Mouse (Mus musculus) midbrain, embryonic 10.5 days (tissue): ENCODE data around the gene Inpp5a. TPM values are rescaled to one million over a fixed set of nuclear protein-coding genes. Genes with fewer than 3 reads are reported as not detected.

Experiments
- DNase-seq: peaks from one replicate; pipeline ENCODE4 v3.0.0-alpha.2; 2017; ENCODE audit warnings: low spot score
- H3K27ac ChIP-seq: fragments of 300-500 bp; sonication (generic); replicated peaks from 2 replicates; pipeline ENCODE4 v1.5.1; 2016; ENCODE audit warnings: mild to moderate bottlenecking
- H3K27me3 ChIP-seq: fragments of 300-500 bp; sonication (generic); 2 replicates; pipeline ENCODE4 v1.6.1; 2016; ENCODE audit warnings: low read depth, mild to moderate bottlenecking; ENCODE audit not compliant: poor library complexity, severe bottlenecking
- H3K36me3 ChIP-seq: fragments of 300-500 bp; sonication (generic); 2 replicates; pipeline ENCODE4 v1.6.1; 2016; ENCODE audit warnings: mild to moderate bottlenecking, moderate library complexity
- H3K4me1 ChIP-seq: fragments of 300-500 bp; sonication (generic); 2 replicates; pipeline ENCODE4 v1.6.1; 2016
- H3K4me3 ChIP-seq: fragments of 300-500 bp; sonication (generic); 2 replicates; pipeline ENCODE4 v1.5.1; 2016; ENCODE audit warnings: mild to moderate bottlenecking, moderate library complexity
- H3K9me3 ChIP-seq: fragments of 300-500 bp; sonication (generic); replicated peaks from 2 replicates; pipeline ENCODE4 v1.6.1; 2016; ENCODE audit warnings: mild to moderate bottlenecking
- WGBS: fragments of 180-500 bp; shearing (Covaris S2); methylation state at CpG from one replicate; pipeline ENCODE4 v1.1.7; 2016; 5-methylcytosine and 5-hydroxymethylcytosine counted together
- polyA plus RNA-seq: library from polyadenylated mRNA; unstranded; fragments of >200 nt; fragmentation: Nextera tagmentation; extraction: Ambion mirVana; gene quantifications from 2 replicates; pipeline ENCODE4 v1.2.1, GENCODE M21; 2016

The Inpp5a gene
- polyA plus RNA-seq, 1 experiment from 2014 or later = 17.3 TPM

- Histone ChIP-seq H3K9me3 (no peaks in the 10 kb centered on the region), H3K27me3 (peaks cover 100% of the 10 kb centered on the region), H3K27ac (no peak overlapping the region; the same call in 1 of the 2 replicates), H3K4me1 (peaks cover 22% of the 10 kb centered on the region), H3K36me3 (0 out of 2 replicates have a peak, but pooled peaks cover 7% of the 10 kb centered on the region), H3K4me3 (no peak overlapping the region)
- no peak for DNase-seq
- WGBS = 86% methylated on average over 6 of the region's 6 CpGs
Observed at GRCm38 (mm10) chr7:139541422-139541821, 152.5 kb downstream of the Inpp5a start.

GRCm38 (mm10) chr7:139544706-139545625 is 156.1 kb downstream of the Inpp5a start:
- Histone ChIP-seq H3K36me3 (0 out of 2 replicates have a peak, but pooled peaks cover 3% of the 10 kb centered on the region), H3K9me3 (no peaks in the 10 kb centered on the region), H3K27me3 (peaks cover 100% of the 10 kb centered on the region), H3K4me3 (no peak overlapping the region), H3K27ac (peak overlapping the region; percentile 56), H3K4me1 (peaks cover 35% of the 10 kb centered on the region)
- DNase-seq = no peak
- 60% methylated on average over 12 of the region's 12 CpGs for WGBS

GRCm38 (mm10) chr7:139547325-139547724 is 158.4 kb downstream of the Inpp5a start:
- H3K36me3 ChIP-seq = 0 out of 2 replicates have a peak, but pooled peaks cover 3% of the 10 kb centered on the region
- DNase-seq = no peak
- WGBS = 84% methylated on average over 2 of the region's 2 CpGs
- H3K27me3 ChIP-seq = peaks cover 100% of the 10 kb centered on the region
- H3K4me1 ChIP-seq = peaks cover 58% of the 10 kb centered on the region
- H3K4me3 ChIP-seq = no peak overlapping the region
- no peaks in the 10 kb centered on the region for H3K9me3 ChIP-seq
- H3K27ac ChIP-seq = no peak overlapping the region

GRCm38 (mm10) chr7:139550086-139550783 is 161.3 kb downstream of the Inpp5a start:
- DNase-seq = peak; percentile 53
- Histone ChIP-seq H3K27me3 (peaks cover 98% of the 10 kb centered on the region), H3K36me3 (no peaks in the 10 kb centered on the region), H3K4me3 (no peak overlapping the region), H3K27ac (peak overlapping the region; percentile 69), H3K4me1 (peaks cover 53% of the 10 kb centered on the region), H3K9me3 (no peaks in the 10 kb centered on the region)
- 71% methylated on average over 3 of the region's 3 CpGs for WGBS

- Histone ChIP-seq H3K9me3 (no peaks in the 10 kb centered on the region), H3K27me3 (peaks cover 98% of the 10 kb centered on the region), H3K36me3 (no peaks in the 10 kb centered on the region), H3K27ac (peak overlapping the region; percentile 71), H3K4me3 (no peak overlapping the region), H3K4me1 (peaks cover 56% of the 10 kb centered on the region)
- 31% methylated on average over 2 of the region's 2 CpGs for WGBS
- DNase-seq = peak; percentile 67
Observed at GRCm38 (mm10) chr7:139551519-139551918, 162.6 kb downstream of the Inpp5a start.

- peaks cover 6% of the 10 kb centered on the region; the same call in 1 of the 2 replicates for H3K36me3 ChIP-seq
- 18% methylated on average over 5 of the region's 5 CpGs for WGBS
- DNase-seq = peak; percentile 36
- H3K9me3 ChIP-seq = no peaks in the 10 kb centered on the region
- H3K27me3 ChIP-seq = peaks cover 98% of the 10 kb centered on the region
- H3K4me1 ChIP-seq = peaks cover 59% of the 10 kb centered on the region
- H3K4me3 ChIP-seq = 0 out of 2 replicates have a peak overlapping the region, but pooled peaks have one; percentile 23
- H3K27ac ChIP-seq = peak overlapping the region; percentile 69; the same call in 1 of the 2 replicates
Observed at GRCm38 (mm10) chr7:139556331-139556730, 167.4 kb downstream of the Inpp5a start.

- peaks cover 6% of the 10 kb centered on the region; the same call in 1 of the 2 replicates for H3K36me3 ChIP-seq
- peaks cover 53% of the 10 kb centered on the region for H3K4me1 ChIP-seq
- 11% methylated on average over 10 of the region's 10 CpGs for WGBS
- H3K27me3 ChIP-seq = peaks cover 98% of the 10 kb centered on the region
- no peaks in the 10 kb centered on the region for H3K9me3 ChIP-seq
- peak overlapping the region; percentile 69 for H3K27ac ChIP-seq
- DNase-seq = peak; percentile 75
- peak overlapping the region; percentile 23; the same call in 1 of the 2 replicates for H3K4me3 ChIP-seq
Observed at GRCm38 (mm10) chr7:139556746-139557526, 168.0 kb downstream of the Inpp5a start.

GRCm38 (mm10) chr7:139559659-139560058 is 170.8 kb downstream of the Inpp5a start:
- H3K36me3 ChIP-seq = peaks cover 6% of the 10 kb centered on the region; the same call in 1 of the 2 replicates
- H3K4me1 ChIP-seq = peaks cover 65% of the 10 kb centered on the region
- no peaks in the 10 kb centered on the region for H3K9me3 ChIP-seq
- no peak overlapping the region for H3K4me3 ChIP-seq
- DNase-seq = no peak
- no peak overlapping the region for H3K27ac ChIP-seq
- 91% methylated on average over 10 of the region's 10 CpGs for WGBS
- H3K27me3 ChIP-seq = peaks cover 100% of the 10 kb centered on the region

GRCm38 (mm10) chr7:139563425-139563824 is 174.5 kb downstream of the Inpp5a start:
- Histone ChIP-seq H3K4me1 (peaks cover 34% of the 10 kb centered on the region), H3K27me3 (peaks cover 100% of the 10 kb centered on the region), H3K9me3 (no peaks in the 10 kb centered on the region), H3K36me3 (peaks cover 6% of the 10 kb centered on the region; the same call in 1 of the 2 replicates), H3K27ac (peak overlapping the region; percentile 50; the same call in 1 of the 2 replicates), H3K4me3 (no peak overlapping the region)
- no peak for DNase-seq
- WGBS = 72% methylated on average over 4 of the region's 4 CpGs

- WGBS = 94% methylated on average over 2 of the region's 2 CpGs
- H3K4me3 ChIP-seq = no peak overlapping the region
- H3K9me3 ChIP-seq = no peaks in the 10 kb centered on the region
- peaks cover 100% of the 10 kb centered on the region for H3K27me3 ChIP-seq
- H3K4me1 ChIP-seq = peaks cover 26% of the 10 kb centered on the region
- no peak for DNase-seq
- no peak overlapping the region for H3K27ac ChIP-seq
- peaks cover under 1% of the 10 kb centered on the region; the same call in 1 of the 2 replicates for H3K36me3 ChIP-seq
Observed at GRCm38 (mm10) chr7:139564161-139564560, 175.3 kb downstream of the Inpp5a start.

GRCm38 (mm10) chr7:139565998-139566397 is 177.1 kb downstream of the Inpp5a start:
- H3K9me3 ChIP-seq = no peaks in the 10 kb centered on the region

GRCm38 (mm10) chr7:139566533-139566932 is 177.6 kb downstream of the Inpp5a start:
- H3K27me3 ChIP-seq = peaks cover 97% of the 10 kb centered on the region
- H3K4me3 ChIP-seq = no peak overlapping the region
- 94% methylated on average over 8 of the region's 8 CpGs for WGBS

More at GRCm38 (mm10) chr7:139565998-139566397, 177.1 kb downstream of the Inpp5a start:
- H3K27me3 ChIP-seq = peaks cover 97% of the 10 kb centered on the region
- H3K27ac ChIP-seq = no peak overlapping the region
- H3K4me1 ChIP-seq = peaks cover 23% of the 10 kb centered on the region
- 81% methylated on average over 6 of the region's 6 CpGs for WGBS
- H3K4me3 ChIP-seq = no peak overlapping the region
- no peaks in the 10 kb centered on the region for H3K36me3 ChIP-seq
- no peak for DNase-seq

More at GRCm38 (mm10) chr7:139566533-139566932, 177.6 kb downstream of the Inpp5a start:
- Histone ChIP-seq H3K4me1 (peaks cover 23% of the 10 kb centered on the region), H3K9me3 (no peaks in the 10 kb centered on the region), H3K27ac (no peak overlapping the region), H3K36me3 (no peaks in the 10 kb centered on the region)
- no peak for DNase-seq
